Mouse (Mus musculus) kidney, embryonic 15.5 days (tissue): ENCODE measurements around the gene Blvrb. TPM values are rescaled to one million over a fixed set of nuclear protein-coding genes. Genes with fewer than 3 reads are reported as not detected.
"Not testable (repeated sequence)": the region's sequence is repeated elsewhere in the genome, so short reads cannot be mapped to it uniquely, and the experiment has no call there.

Experiments used
- ATAC-seq: fragments of 200-750 bp; cut with Nextera tagmentation; replicated peaks from 2 replicates; pipeline ENCODE4 v1.8.0; 2017; ENCODE audit warnings: moderate TSS enrichment; ENCODE audit not compliant: low FRiP score
- H3K27ac ChIP-seq: fragments of 300-500 bp; sonication (generic); 2 replicates; pipeline ENCODE4 v1.5.1; 2015; ENCODE audit warnings: mild to moderate bottlenecking, inconsistent platforms
- H3K27me3 ChIP-seq: fragments of 300-500 bp; sonication (generic); 2 replicates; pipeline ENCODE4 v1.6.1; 2015; ENCODE audit warnings: inconsistent platforms
- H3K36me3 ChIP-seq: fragments of 300-500 bp; sonication (generic); 2 replicates; pipeline ENCODE4 v1.6.1; 2015; ENCODE audit warnings: inconsistent platforms
- H3K4me1 ChIP-seq: fragments of 300-500 bp; sonication (generic); 2 replicates; pipeline ENCODE4 v1.6.1; 2015; ENCODE audit warnings: inconsistent platforms
- H3K4me2 ChIP-seq: fragments of 300-500 bp; sonication (generic); 2 replicates; pipeline ENCODE4 v1.6.1; 2015; ENCODE audit warnings: moderate library complexity, mild to moderate bottlenecking, inconsistent platforms
- H3K4me3 ChIP-seq: fragments of 300-500 bp; sonication (generic); replicated peaks from 2 replicates; pipeline ENCODE4 v1.5.1; 2015; ENCODE audit warnings: mild to moderate bottlenecking, inconsistent platforms
- H3K9ac ChIP-seq: fragments of 300-500 bp; sonication (generic); 2 replicates; pipeline ENCODE4 v1.6.1; 2015; ENCODE audit warnings: mild to moderate bottlenecking, inconsistent platforms
- H3K9me3 ChIP-seq: fragments of 300-500 bp; sonication (generic); replicated peaks from 2 replicates; pipeline ENCODE4 v1.6.1; 2016; ENCODE audit warnings: inconsistent platforms
- whole genome bisulfite sequencing: fragments of 180-500 bp; shearing (Covaris S2); methylation state at CpG from one replicate; pipeline ENCODE4 v1.1.7; 2015; ENCODE audit warnings: mixed read lengths; 5-methylcytosine and 5-hydroxymethylcytosine counted together
- polyA plus RNA-seq: library from polyadenylated mRNA; unstranded; fragments of >200 nt; fragmentation: Nextera tagmentation; extraction: Ambion mirVana; gene quantifications from 2 replicates; pipeline ENCODE4 v1.2.1, GENCODE M21; 2015

Gene Blvrb
- polyA plus RNA-seq, 1 experiment from 2014 or later: 57.4 TPM

DNA sequence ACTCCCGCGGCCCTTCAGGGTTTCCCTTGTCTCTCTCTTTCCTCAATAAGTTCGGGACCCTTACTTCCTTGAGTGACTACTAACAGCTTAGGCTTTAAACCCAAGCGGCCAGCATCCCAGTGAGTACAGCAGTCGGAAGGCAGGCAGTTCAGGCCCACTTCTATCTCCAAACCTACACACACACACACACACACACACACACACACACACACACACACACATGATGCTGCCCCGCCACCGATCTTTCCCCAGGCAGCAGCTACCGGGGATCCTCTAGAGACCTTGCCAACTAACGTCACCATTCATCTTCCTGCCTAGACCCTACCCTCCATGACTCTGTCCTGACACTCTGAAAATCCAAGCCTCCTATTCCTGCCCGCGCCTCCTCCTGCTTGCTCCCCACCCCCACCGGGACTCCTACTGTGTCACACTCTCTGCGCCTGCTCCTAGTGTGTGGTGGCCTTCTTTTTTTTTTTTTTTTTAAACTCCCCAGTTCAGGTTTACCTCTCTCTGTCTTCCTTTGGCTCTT lies 40.0 kb downstream of the Blvrb start:
- no peak for ATAC-seq
- Histone ChIP-seq H3K27me3 (no peaks in the 10 kb centered on the region), H3K27ac (peak overlapping the region; percentile 99), H3K4me2 (peak overlapping the region; percentile 74), H3K4me1 (peaks cover 50% of the 10 kb centered on the region), H3K36me3 (peaks cover 9% of the 10 kb centered on the region), H3K4me3 (peak overlapping the region; percentile 81), H3K9ac (peak overlapping the region; percentile 74), H3K9me3 (no peaks in the 10 kb centered on the region)
- 1% methylated on average over 13 of the region's 13 CpGs for WGBS

DNA sequence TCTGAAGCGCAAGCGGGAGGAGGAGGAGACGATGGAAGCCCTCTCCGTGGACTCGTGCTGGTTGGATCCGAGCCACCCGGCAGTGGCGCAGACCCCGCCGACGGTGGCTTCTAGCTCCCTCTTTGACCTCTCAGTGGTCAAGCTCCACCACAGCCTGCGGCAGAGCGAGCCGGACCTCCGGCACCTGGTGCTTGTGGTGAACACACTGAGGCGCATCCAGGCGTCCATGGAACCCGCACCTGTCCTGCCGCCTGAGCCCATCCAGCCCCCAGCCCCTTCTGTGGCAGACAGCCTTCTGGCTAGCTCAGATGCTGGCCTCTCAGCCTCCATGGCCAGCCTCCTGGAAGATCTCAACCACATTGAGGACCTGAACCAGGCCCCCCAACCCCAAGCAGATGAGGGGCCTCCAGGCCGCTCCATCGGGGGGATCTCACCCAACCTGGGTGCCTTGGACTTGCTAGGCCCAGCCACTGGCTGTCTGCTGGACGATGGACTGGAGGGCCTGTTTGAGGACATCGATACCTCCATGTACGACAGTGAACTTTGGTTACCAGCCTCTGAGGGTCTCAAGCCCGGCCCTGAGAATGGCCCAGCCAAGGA lies 41.6 kb downstream of the Blvrb start:
- no peaks in the 10 kb centered on the region for H3K27me3 ChIP-seq
- no peak overlapping the region for H3K4me3 ChIP-seq
- peaks cover 9% of the 10 kb centered on the region for H3K36me3 ChIP-seq
- H3K4me1 ChIP-seq: peaks cover 50% of the 10 kb centered on the region
- 90% methylated on average over 25 of the region's 25 CpGs for WGBS
- ATAC-seq: no peak
- H3K9me3 ChIP-seq: no peaks in the 10 kb centered on the region
- H3K9ac ChIP-seq: no peak overlapping the region
- peak overlapping the region; percentile 97 for H3K27ac ChIP-seq
- peak overlapping the region; percentile 64; the same call in 1 of the 2 replicates for H3K4me2 ChIP-seq

DNA sequence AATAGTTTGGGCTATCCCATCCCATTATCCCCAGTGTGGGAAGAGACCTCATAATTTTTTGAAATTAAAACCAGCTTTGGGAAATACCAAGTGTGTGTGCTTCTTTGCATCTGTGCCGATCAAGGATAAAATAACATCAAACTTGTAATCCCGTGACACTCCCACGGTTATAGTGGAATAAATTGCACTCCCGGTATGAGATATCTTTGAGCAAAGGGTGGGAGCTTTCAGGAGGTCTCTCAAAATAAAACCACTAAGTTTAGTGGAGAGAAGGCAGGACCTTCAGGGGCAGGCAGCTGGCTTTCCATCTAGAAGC lies 42.4 kb downstream of the Blvrb start:
- ATAC-seq: no peak

DNA sequence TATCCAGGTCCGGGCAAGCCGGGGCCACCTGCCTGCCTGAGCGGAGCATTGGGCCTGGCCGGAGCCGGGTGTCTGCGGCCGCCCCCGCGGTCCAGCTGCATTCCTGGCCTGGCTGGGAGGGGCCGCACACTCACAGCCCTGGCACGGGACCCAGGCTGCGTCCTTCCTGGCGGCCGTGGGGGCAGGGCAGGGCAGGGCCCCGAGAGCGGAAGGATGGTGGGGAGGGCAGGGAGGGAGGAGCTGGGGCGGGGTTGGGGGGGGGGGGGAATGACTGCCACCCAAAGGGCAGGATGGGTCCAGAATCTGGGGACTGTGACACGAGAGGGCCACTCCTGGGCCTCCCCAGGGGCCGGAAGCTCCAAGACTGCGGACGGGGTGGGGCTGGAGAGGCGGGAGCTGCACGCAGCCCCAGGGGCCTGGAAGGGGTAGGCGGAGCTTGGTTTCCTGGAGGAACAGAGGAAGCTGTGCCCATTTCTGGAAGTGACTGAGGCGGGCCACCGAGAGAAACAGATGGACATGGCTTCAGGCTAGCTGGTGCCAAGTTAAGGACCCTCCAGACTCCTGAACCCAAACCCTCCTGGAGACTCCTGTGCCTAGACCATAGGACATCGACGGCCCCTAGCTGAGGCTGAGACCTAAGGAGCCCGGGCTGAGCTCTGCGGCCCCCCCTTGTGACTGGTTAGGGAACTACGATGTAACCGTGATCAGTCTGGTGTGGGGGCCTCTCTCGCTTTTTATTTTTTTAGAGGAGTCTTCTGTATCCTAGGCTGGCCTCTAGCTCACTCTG lies 43.0 kb downstream of the Blvrb start:
- WGBS: 0% methylated on average over 30 of the region's 33 CpGs
- peak overlapping the region; percentile 64 for H3K4me2 ChIP-seq
- H3K4me1 ChIP-seq: peaks cover 46% of the 10 kb centered on the region
- ATAC-seq: peak; percentile 86
- peak overlapping the region; percentile 40 for H3K4me3 ChIP-seq
- H3K36me3 ChIP-seq: peaks cover 9% of the 10 kb centered on the region
- peak overlapping the region; percentile 49 for H3K9ac ChIP-seq
- H3K27ac ChIP-seq: peak overlapping the region; percentile 97
- no peaks in the 10 kb centered on the region for H3K27me3 ChIP-seq
- H3K9me3 ChIP-seq: no peaks in the 10 kb centered on the region

More for the DNA sequence above, 42.4 kb downstream of the Blvrb start:
- Histone ChIP-seq H3K4me1 (peaks cover 50% of the 10 kb centered on the region), H3K36me3 (peaks cover 9% of the 10 kb centered on the region), H3K9me3 (no peaks in the 10 kb centered on the region), H3K27ac (peak overlapping the region; percentile 97), H3K4me2 (peak overlapping the region; percentile 64), H3K27me3 (no peaks in the 10 kb centered on the region), H3K9ac (peak overlapping the region; percentile 49), H3K4me3 (peak overlapping the region; percentile 40)
- whole genome bisulfite sequencing: 13% methylated on average over 4 of the region's 4 CpGs

DNA sequence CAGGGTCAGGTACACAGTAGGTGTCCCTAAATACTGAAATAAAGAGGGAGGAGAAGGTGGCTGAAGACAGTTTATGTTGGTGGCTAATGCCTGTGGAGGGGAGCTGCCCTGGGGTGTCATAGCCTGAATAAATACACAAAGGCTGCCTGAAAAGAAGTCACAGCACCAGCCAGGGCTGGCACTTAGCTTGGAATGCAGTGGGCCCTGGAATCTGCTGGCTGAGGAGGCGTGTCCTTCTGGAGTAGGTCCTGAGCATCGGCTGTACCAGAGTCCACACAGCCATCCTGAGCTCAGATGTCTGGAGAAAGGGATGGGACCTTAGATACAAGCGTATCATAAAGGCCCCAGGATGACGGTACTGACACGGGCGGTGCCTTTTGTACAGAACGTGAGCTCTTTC lies 44.1 kb downstream of the Blvrb start:
- H3K4me1 ChIP-seq: peaks cover 46% of the 10 kb centered on the region
- H3K36me3 ChIP-seq: peaks cover 9% of the 10 kb centered on the region
- 75% methylated on average over 7 of the region's 7 CpGs for WGBS
- H3K4me2 ChIP-seq: no peak overlapping the region
- H3K27me3 ChIP-seq: no peaks in the 10 kb centered on the region
- no peak overlapping the region for H3K4me3 ChIP-seq
- peak overlapping the region; percentile 97 for H3K27ac ChIP-seq
- no peaks in the 10 kb centered on the region for H3K9me3 ChIP-seq
- no peak for ATAC-seq
- H3K9ac ChIP-seq: no peak overlapping the region

DNA sequence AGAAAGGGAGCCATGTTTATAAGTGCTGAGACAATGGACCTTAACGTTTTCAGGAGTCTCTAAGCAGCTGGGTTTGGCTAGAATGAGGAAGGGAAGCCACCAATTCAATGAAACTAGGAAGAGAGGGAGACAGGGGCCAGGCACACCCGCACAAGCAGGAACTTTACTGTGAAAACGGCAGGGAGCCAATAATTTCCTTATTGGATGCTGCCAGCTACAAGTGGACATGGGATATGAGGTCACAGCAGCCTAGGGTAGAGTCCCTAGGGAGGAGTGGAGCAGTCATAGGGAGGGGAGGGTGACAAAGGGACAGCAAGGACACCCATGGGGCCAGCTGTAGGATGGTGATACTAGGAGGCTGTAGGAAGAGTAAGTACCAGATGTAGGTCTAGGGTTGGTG lies 45.2 kb downstream of the Blvrb start:
- Histone ChIP-seq H3K9me3 (no peaks in the 10 kb centered on the region), H3K4me1 (peaks cover 48% of the 10 kb centered on the region), H3K36me3 (peaks cover 9% of the 10 kb centered on the region), H3K27me3 (no peaks in the 10 kb centered on the region), H3K4me2 (no peak overlapping the region), H3K27ac (no peak overlapping the region), H3K9ac (no peak overlapping the region), H3K4me3 (no peak overlapping the region)
- ATAC-seq: no peak
- WGBS: 69% methylated on average over 3 of the region's 3 CpGs

DNA sequence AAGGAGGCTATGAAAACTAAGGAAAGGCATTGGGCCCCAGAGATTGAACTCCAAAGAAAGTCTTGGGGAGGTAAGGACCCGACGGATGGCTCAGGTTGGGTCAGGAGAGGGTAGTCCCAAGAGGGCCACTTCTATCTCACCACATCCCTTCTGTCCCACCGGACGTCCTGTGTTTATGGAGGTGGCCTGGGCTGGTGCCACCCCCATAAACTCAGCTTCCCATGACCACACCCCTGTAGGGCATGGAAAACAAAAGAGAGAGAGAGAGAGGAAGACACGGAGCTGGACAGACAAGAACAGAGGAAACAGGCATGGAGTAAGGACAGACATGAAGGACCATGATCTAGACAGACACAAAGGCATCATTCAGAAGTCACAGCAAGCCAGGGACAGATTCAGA lies 45.7 kb downstream of the Blvrb start:
- ATAC-seq: no peak
- Histone ChIP-seq H3K9ac (no peak overlapping the region), H3K27me3 (no peaks in the 10 kb centered on the region), H3K27ac (no peak overlapping the region), H3K4me1 (peaks cover 44% of the 10 kb centered on the region), H3K4me3 (no peak overlapping the region), H3K36me3 (peaks cover 9% of the 10 kb centered on the region), H3K9me3 (no peaks in the 10 kb centered on the region), H3K4me2 (no peak overlapping the region)
- WGBS: 78% methylated on average over 5 of the region's 5 CpGs

DNA sequence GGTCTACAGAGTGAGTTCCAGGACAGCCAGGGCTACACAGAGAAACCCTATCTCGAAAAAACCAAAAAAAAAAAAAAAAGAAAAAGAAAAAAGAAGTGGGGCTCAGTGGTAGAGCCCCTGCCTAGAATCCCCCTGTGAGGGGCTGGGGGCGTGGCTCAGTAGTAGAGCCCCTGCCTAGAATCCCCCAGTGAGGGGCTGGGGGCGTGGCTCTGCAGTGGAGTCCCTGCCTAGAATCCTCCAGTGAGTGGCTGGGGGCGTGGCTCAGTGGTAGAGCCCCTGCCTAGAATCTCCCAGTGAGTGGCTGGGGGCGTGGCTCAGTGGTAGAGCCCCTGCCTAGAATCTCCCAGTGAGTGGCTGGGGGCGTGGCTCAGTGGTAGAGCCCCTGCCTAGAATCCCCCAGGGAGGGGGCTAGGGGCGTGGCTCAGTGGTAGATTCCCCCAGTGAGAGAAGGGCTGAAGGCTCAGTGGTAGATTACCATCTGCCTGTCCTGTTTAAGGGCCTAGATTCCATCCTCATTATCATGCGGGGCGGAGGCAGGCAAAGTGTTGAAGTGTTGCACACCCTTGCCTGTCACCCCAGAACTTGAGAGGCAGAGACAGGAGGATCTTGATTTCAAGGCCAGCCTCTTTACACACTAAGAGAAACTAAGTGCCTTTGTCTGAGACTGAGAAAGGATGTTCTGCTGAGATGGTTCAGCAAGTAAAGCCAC lies 47.0 kb downstream of the Blvrb start:
- not testable (repeated sequence) for H3K4me3 ChIP-seq, ATAC-seq, H3K9me3 ChIP-seq, H3K27me3 ChIP-seq, H3K27ac ChIP-seq, H3K4me2 ChIP-seq, H3K9ac ChIP-seq, H3K36me3 ChIP-seq
- 88% methylated on average over 9 of the region's 9 CpGs for WGBS
- H3K4me1 ChIP-seq: peaks cover 30% of the 10 kb centered on the region

DNA sequence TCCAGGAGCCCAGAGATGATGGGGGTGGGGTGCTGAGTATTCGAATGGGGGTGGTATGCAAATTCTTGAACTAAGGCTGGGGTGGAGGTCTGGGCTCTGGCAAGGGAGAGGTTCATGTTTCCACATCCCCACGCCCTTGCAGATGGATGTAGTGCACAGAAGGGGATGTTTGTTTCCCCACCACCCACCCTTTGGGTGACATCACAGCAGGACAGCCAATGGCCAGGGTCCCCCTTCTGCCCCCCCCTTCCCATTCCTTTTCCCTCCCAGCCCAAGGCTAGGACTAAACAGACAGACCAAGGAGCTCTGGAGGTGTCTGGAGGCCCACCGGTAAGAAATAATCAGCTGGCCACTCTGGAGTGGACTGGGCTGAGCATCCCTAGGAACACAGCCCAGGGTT lies 51.3 kb downstream of the Blvrb start, which contains the start of gene Prx:
TSS of gene Prx (plus strand) at position 289 of the 400 bp plus-strand sequence.
- 0 out of 2 replicates have a peak, but pooled peaks cover 9% of the 10 kb centered on the region for H3K4me1 ChIP-seq
- ATAC-seq: no peak; the same call in 1 of the 2 replicates
- H3K9ac ChIP-seq: no peak within 1 kb of the TSS
- no peaks in the 10 kb centered on the region for H3K9me3 ChIP-seq
- H3K27ac ChIP-seq: no peak within 1 kb of the TSS
- no peaks in the 10 kb centered on the region for H3K27me3 ChIP-seq
- 42% methylated on average over 3 of the region's 3 CpGs for WGBS
- H3K36me3 ChIP-seq: no peaks in the 10 kb centered on the region
- no peak within 1 kb of the TSS for H3K4me3 ChIP-seq
- H3K4me2 ChIP-seq: no peak within 1 kb of the TSS

DNA sequence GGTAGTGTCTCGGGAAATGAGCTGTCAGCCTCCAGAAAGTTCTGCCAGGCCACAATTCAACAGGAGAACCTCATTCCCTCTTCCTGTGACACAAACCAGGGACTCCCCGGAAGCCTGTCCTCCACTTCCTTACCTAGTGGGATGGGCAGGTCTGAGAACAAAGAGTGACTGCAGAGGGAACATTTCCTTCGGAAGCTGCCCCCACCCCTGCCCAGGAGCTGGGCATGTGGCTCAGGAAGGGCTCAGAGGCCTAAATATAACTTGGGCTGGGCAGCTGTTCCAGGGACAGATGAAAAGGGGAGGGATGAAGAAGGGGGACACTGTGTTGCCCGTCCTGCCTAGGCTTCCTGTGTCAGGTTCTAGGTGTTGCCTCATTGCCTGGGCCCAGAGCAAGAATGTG lies 53.8 kb downstream of the Blvrb start:
- Histone ChIP-seq H3K9me3 (no peaks in the 10 kb centered on the region), H3K27ac (peak overlapping the region; percentile 28; the same call in 1 of the 2 replicates), H3K4me2 (no peak overlapping the region), H3K4me1 (peaks cover 15% of the 10 kb centered on the region), H3K36me3 (no peaks in the 10 kb centered on the region), H3K27me3 (no peaks in the 10 kb centered on the region), H3K4me3 (no peak overlapping the region), H3K9ac (no peak overlapping the region)
- no peak for ATAC-seq
- 66% methylated on average over 4 of the region's 4 CpGs for WGBS

DNA sequence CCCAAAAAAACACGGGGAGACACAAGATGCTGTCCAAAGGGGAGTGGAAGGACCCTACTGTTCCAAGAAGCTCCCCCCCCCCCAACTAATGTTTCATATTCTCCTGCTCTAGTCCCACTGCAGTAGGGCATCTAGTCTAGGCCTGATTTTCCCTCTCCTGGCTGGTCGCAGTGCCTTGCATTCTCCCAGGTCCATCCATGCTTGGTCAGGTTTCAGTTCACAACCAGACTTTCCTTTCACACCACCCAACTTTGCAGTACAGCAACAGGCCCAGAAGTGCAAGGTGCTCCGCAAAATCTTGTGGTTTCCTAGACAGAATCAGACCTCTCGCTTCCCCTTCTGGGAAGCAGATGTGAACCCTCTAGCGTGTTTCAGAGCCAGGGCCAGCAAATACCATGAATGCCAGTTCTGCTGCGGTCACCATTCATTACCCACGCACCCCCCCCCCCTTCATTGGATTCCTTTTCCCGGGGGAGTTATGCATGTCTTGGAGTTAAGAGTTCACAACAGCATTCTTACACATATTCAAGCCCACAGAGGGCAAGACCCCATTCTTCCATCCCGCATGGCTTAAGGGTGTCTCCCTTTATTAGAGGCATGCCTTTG lies 59.1 kb downstream of the Blvrb start:
- H3K27ac ChIP-seq: peak overlapping the region; percentile 100
- 33% methylated on average over 9 of the region's 9 CpGs for WGBS
- no peaks in the 10 kb centered on the region for H3K36me3 ChIP-seq
- H3K27me3 ChIP-seq: no peaks in the 10 kb centered on the region
- H3K9ac ChIP-seq: peak overlapping the region; percentile 72; the same call in 1 of the 2 replicates
- ATAC-seq: no peak
- peaks cover 27% of the 10 kb centered on the region for H3K4me1 ChIP-seq
- peak overlapping the region; percentile 66 for H3K4me3 ChIP-seq
- no peaks in the 10 kb centered on the region for H3K9me3 ChIP-seq
- H3K4me2 ChIP-seq: peak overlapping the region; percentile 77
